ENCODE assay signal across 8 mouse cellular contexts in genomic region chr19:41339020-41339836, GRCm38 (mm10). TPM values are rescaled to one million over a fixed set of nuclear protein-coding genes. Genes with fewer than 3 reads are reported as not detected.
DNase-seq lines count a peak whose midpoint lies in the region; ATAC-seq and TF ChIP-seq lines count a peak whose summit lies in the region.

No protein-coding gene starts in this region.

- TF ChIP-seq POLR2A in lung, adult 2 months (IDR thresholded peaks at IDR 0.05; ENCODE audit: borderline replicate concordance, extremely low read depth, low read depth, low read length) = no peak

- no peak overlapping the region for H3K9ac ChIP-seq in liver, embryonic 11.5 days (ENCODE audit: low read depth, low read length)
- no peak overlapping the region for H3K9ac ChIP-seq in midbrain, embryonic 14.5 days (replicated peaks; ENCODE audit: low read length)

- no peaks in the 10 kb centered on the region for H3K9me3 ChIP-seq in liver, embryonic 11.5 days (ENCODE audit: control insufficient read depth, low read length)
- no peaks in the 10 kb centered on the region for H3K9me3 ChIP-seq in midbrain, embryonic 14.5 days (ENCODE audit: control insufficient read depth, low read length)

- ATAC-seq in common myeloid progenitor, adult 5-6 weeks (replicated peaks; ENCODE audit: low read depth, poor library complexity, severe bottlenecking) = peak; percentile 81
- ATAC-seq in liver, embryonic 11.5 days (replicated peaks; ENCODE audit: low FRiP score) = no peak; the same call in 1 of the 2 replicates
- ATAC-seq in midbrain, embryonic 14.5 days (ENCODE audit: low FRiP score, low TSS enrichment) = no peak

- peak; percentile 35 to 64 for DNase-seq in lung, adult 18-20 months
- no peak for DNase-seq in lung, adult 2 months
- DNase-seq in liver, embryonic 11.5 days (ENCODE audit: low spot score) = peak; percentile 50
- DNase-seq in spleen, adult 18-20 months = peak; percentile 66 to 67
- DNase-seq in midbrain, embryonic 14.5 days = no peak
- DNase-seq in Muller cell, postnatal 12 days (ENCODE audit: inconsistent ontology term) = no peak
- no peak for DNase-seq in right cerebral cortex, adult 2 months (ENCODE audit: low spot score in 2 of 2)

- WGBS in lung, adult 2 months = 41% methylated on average over 21 of the region's 21 CpGs
- WGBS in liver, embryonic 11.5 days = 36% methylated on average over 21 of the region's 21 CpGs
- 83% methylated on average over 21 of the region's 21 CpGs for WGBS in midbrain, embryonic 14.5 days

- H3K4me2 ChIP-seq in liver, embryonic 11.5 days = peak overlapping the region; percentile 21
- H3K4me2 ChIP-seq in midbrain, embryonic 14.5 days (ENCODE audit: low read length) = no peak overlapping the region

- no peak for TF ChIP-seq CTCF in lung, adult 2 months (IDR thresholded peaks at IDR 0.05; ENCODE audit: insufficient read depth, low read length)

- H3K27ac ChIP-seq in liver, embryonic 11.5 days (ENCODE audit: low read depth, low read length) = peak overlapping the region; percentile 38
- no peak overlapping the region for H3K27ac ChIP-seq in midbrain, embryonic 14.5 days (replicated peaks; ENCODE audit: low read depth, low read length)

- H3K4me1 ChIP-seq in lung, adult 2 months (ENCODE audit: control insufficient read depth, insufficient read depth, low read length) = peaks cover 5% of the 10 kb centered on the region; the same call in 1 of the 2 replicates
- peaks cover 6% of the 10 kb centered on the region; the same call in 1 of the 2 replicates for H3K4me1 ChIP-seq in liver, embryonic 11.5 days (replicated peaks; ENCODE audit: control insufficient read depth, insufficient read depth, low read length)
- H3K4me1 ChIP-seq in midbrain, embryonic 14.5 days (ENCODE audit: control insufficient read depth, insufficient read depth, low read length) = no peaks in the 10 kb centered on the region

- H3K36me3 ChIP-seq in liver, embryonic 11.5 days (ENCODE audit: control insufficient read depth, insufficient read depth, low read length) = no peaks in the 10 kb centered on the region
- no peaks in the 10 kb centered on the region for H3K36me3 ChIP-seq in midbrain, embryonic 14.5 days (ENCODE audit: control insufficient read depth, insufficient read depth, low read length)

- H3K27me3 ChIP-seq in liver, embryonic 11.5 days (replicated peaks; ENCODE audit: control insufficient read depth, insufficient read depth, low read length) = no peaks in the 10 kb centered on the region
- no peaks in the 10 kb centered on the region for H3K27me3 ChIP-seq in midbrain, embryonic 14.5 days (ENCODE audit: control insufficient read depth, insufficient read depth, low read length)

- H3K4me3 ChIP-seq in lung, adult 2 months (replicated peaks; ENCODE audit: extremely low read depth, low read depth, low read length) = no peak overlapping the region
- H3K4me3 ChIP-seq in liver, embryonic 11.5 days (ENCODE audit: low read depth, low read length) = no peak overlapping the region
- no peak overlapping the region for H3K4me3 ChIP-seq in midbrain, embryonic 14.5 days (replicated peaks; ENCODE audit: low read depth, low read length)

RNA-seq across cellular contexts. Expression of gene Pik3ap1, which starts 45.7 kb away (rescaled TPM):
- polyA plus RNA-seq in lung, adult 2 months (2012; rRNA removed) = 20.2 and 25.9 TPM in 2 replicates
- total RNA-seq in common myeloid progenitor, adult 5-6 weeks (2017) = 10.0 and 10.2 TPM in 2 replicates
- 5.4 and 5.6 TPM in 2 replicates for polyA plus RNA-seq in liver, embryonic 11.5 days (2014; fragmentation: Nextera tagmentation; extraction: Ambion mirVana)
- polyA plus RNA-seq in midbrain, embryonic 14.5 days (2014; fragmentation: Nextera tagmentation; extraction: Ambion mirVana) = 1.1 and 2.9 TPM in 2 replicates

Comparison
In these comparisons a context has a peak if more than half of its experiments do, and no peak if none do; other contexts are left out.
1. DNase-seq: peak in lung, adult 18-20 months (2 of 2), liver, embryonic 11.5 days (single experiment) and spleen, adult 18-20 months (2 of 2); none in lung, adult 2 months (single experiment), midbrain, embryonic 14.5 days (single experiment), Muller cell, postnatal 12 days (single experiment) and right cerebral cortex, adult 2 months (0 of 2).